Mouse (Mus musculus) midbrain, embryonic 16.5 days (tissue): ENCODE measurements around the gene Trip12. TPM values are rescaled to one million over a fixed set of nuclear protein-coding genes. Genes with fewer than 3 reads are reported as not detected.

Experiments
- ATAC-seq: fragments of 200-750 bp; cut with Nextera tagmentation; 2 replicates; pipeline ENCODE4 v1.8.0; 2017; ENCODE audit warnings: moderate TSS enrichment
- H3K27ac ChIP-seq: fragments of 300-500 bp; sonication (generic); 2 replicates; pipeline ENCODE4 v1.5.1; 2014; ENCODE audit warnings: mild to moderate bottlenecking, low read length, mixed read lengths
- H3K27me3 ChIP-seq: fragments of 300-500 bp; sonication (generic); 2 replicates; pipeline ENCODE4 v1.6.1; 2014; ENCODE audit warnings: low read depth, low read length, mixed read lengths; ENCODE audit not compliant: control insufficient read depth, insufficient read depth
- H3K36me3 ChIP-seq: fragments of 300-500 bp; sonication (generic); 2 replicates; pipeline ENCODE4 v1.6.1; 2014; ENCODE audit warnings: mild to moderate bottlenecking, low read length, moderate library complexity, mixed read lengths; ENCODE audit not compliant: control insufficient read depth, insufficient read depth
- H3K4me1 ChIP-seq: fragments of 300-500 bp; sonication (generic); 2 replicates; pipeline ENCODE4 v1.6.1; 2014; ENCODE audit warnings: mild to moderate bottlenecking, low read length, mixed read lengths; ENCODE audit not compliant: control insufficient read depth, insufficient read depth
- H3K4me2 ChIP-seq: fragments of 300-500 bp; sonication (generic); 2 replicates; pipeline ENCODE4 v1.6.1; 2014; ENCODE audit warnings: mild to moderate bottlenecking, low read length, mixed read lengths
- H3K4me3 ChIP-seq: fragments of 300-500 bp; sonication (generic); 2 replicates; pipeline ENCODE4 v1.5.1; 2014; ENCODE audit warnings: low read depth, mild to moderate bottlenecking, low read length, moderate library complexity, mixed read lengths
- H3K9ac ChIP-seq: fragments of 300-500 bp; sonication (generic); 2 replicates; pipeline ENCODE4 v1.6.1; 2014; ENCODE audit warnings: low read depth, low read length, mixed read lengths
- H3K9me3 ChIP-seq: fragments of 300-500 bp; sonication (generic); replicated peaks from 2 replicates; pipeline ENCODE4 v1.6.1; 2014; ENCODE audit warnings: mild to moderate bottlenecking, low read length, mixed read lengths; ENCODE audit not compliant: control insufficient read depth, poor library complexity, severe bottlenecking
- WGBS: fragments of 180-500 bp; shearing (Covaris S2); extraction: QIAGEN DNeasy Blood & Tissue Kit; methylation state at CpG from one replicate; pipeline ENCODE4 v1.1.7; 2014; 5-methylcytosine and 5-hydroxymethylcytosine counted together
- polyA plus RNA-seq: library from polyadenylated mRNA; unstranded; fragments of >200 nt; fragmentation: Nextera tagmentation; extraction: Ambion mirVana; gene quantifications from 2 replicates; pipeline ENCODE4 v1.2.1, GENCODE M21; 2015

Trip12 gene
- polyA plus RNA-seq = 44.4 and 53.3 TPM in 2 replicates

DNA sequence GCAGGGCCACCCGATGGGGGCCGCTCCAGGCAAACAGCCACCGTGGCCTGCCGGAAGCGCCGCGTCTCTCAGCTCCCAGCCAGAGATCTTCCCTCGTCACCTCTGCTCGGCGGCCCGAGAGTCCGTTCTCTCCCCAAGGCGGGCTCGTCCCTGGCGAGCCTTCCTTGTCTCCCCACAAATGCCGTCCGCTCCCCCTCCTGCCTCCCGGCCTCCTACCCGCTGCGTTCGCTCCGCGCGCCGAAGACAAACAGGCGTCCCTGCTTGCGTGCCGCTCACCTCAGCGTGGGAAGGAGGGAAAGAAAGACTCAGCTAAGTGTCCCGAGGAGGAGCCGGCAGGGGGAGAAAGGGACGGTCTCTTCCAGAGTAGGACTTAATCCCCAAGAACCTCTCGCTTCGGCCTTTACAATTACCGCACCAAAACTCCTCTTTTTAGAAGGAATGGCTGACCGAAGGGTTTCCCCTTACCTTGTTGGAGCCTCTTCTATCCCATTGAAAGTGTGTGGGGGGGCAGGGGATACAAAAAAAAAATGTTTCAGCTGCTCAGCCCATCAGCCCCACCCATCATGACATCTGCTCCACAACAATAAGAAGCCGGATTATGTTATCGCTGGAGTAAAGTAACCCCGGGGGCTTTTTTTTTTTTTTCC lies at the start of gene Trip12:
TSS of gene Trip12 (minus strand) at position 499 of the 647 bp plus-strand sequence.
- Histone ChIP-seq H3K4me3 (peak within 1 kb of the TSS; percentile 96), H3K4me1 (peaks cover 26% of the 10 kb centered on the region)

DNA sequence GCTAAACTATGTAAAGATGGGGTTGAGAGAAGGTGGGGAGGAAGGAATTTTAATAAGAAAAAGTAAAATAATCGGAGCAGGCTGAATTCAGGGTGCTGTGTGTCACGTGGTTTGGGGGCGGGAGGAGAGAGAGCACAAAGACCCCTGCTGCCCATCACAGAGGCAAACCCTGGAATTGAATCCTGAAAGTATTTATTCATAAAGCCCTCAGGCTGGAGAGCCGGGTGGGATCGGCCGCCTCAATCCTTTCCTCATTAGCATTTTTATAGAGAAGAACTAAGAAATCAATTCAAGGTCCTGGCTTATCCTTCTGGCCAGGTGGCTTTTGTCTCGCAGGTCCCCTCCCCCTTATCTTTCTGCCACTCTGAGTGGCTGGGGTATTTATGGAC lies 49.7 kb upstream of the Trip12 start:
- ATAC-seq = peak; percentile 85
- H3K27ac ChIP-seq = peak overlapping the region; percentile 71
- H3K27me3 ChIP-seq = no peaks in the 10 kb centered on the region
- H3K9ac ChIP-seq = no peak overlapping the region
- WGBS = 4% methylated on average over 7 of the region's 7 CpGs
- H3K4me2 ChIP-seq = peak overlapping the region; percentile 31
- peaks cover 12% of the 10 kb centered on the region for H3K4me1 ChIP-seq
- H3K9me3 ChIP-seq = no peaks in the 10 kb centered on the region
- H3K36me3 ChIP-seq = no peaks in the 10 kb centered on the region
- no peak overlapping the region for H3K4me3 ChIP-seq

More for the DNA sequence above, at the start of gene Trip12:
- ATAC-seq = no peak
- H3K27ac ChIP-seq = peak within 1 kb of the TSS; percentile 95
- peak within 1 kb of the TSS; percentile 96 for H3K9ac ChIP-seq
- no peaks in the 10 kb centered on the region for H3K9me3 ChIP-seq
- peaks cover 3% of the 10 kb centered on the region; the same call in 1 of the 2 replicates for H3K36me3 ChIP-seq
- H3K4me2 ChIP-seq = peak within 1 kb of the TSS; percentile 82
- H3K27me3 ChIP-seq = no peaks in the 10 kb centered on the region
- 0% methylated on average over 36 of the region's 39 CpGs for WGBS

DNA sequence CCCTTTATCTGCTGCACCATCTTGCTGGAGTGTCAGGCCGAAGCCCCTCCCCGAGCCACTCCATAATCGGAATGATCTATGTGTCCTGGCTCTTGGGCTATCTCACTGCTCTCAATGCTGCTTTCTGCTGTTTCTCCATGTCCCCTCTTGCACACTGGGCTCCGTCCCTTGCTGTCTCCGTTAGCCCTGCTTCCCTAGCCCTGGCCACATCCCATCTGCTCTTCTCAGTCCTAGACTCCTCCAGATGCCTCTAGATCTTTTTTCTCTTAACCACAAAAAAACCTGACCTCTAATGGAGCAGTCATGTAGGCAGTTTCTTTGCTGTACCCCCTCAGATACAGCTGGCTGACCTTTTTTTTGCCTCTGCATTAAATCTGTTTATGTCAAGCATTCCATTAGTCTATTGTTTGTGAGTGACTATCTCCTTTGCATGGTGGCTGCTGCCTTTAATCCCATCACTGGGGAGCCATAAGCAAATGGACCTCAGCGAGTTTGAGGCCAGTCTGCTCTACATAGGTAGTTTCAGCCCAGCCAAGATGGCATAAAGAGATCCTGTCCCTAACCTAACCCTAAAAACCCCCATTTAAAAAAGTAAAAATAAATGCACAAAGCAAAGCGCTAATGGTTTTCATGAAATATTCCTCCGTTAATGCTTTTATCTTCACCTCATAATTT lies 49.2 kb upstream of the Trip12 start:
- Histone ChIP-seq H3K36me3 (no peaks in the 10 kb centered on the region), H3K4me3 (no peak overlapping the region), H3K9me3 (no peaks in the 10 kb centered on the region), H3K27me3 (no peaks in the 10 kb centered on the region), H3K4me2 (peak overlapping the region; percentile 31), H3K27ac (peak overlapping the region; percentile 73), H3K4me1 (peaks cover 12% of the 10 kb centered on the region), H3K9ac (no peak overlapping the region)
- peak; percentile 52 for ATAC-seq
- 30% methylated on average over 8 of the region's 8 CpGs for WGBS

DNA sequence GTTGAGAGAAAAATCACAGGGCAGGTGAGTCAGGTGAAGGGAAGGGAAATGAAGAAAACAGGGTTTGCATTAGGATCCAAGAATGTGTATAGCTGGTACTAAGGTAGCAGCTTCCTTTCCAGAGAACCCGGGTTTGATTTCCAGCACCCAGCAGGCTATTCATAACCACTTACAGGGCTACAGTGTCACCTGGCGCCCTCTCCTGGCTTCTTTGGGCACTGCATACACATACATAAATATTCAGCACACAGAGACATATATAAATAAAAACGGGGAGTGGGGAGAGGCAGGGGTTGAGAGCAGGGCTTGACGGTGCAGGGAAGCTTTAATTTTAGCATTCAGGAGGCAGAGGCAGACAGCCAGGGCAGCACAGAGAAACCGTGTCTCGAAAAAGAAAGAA lies 45.6 kb upstream of the Trip12 start:
- no peak overlapping the region for H3K27ac ChIP-seq
- no peak for ATAC-seq
- H3K27me3 ChIP-seq = no peaks in the 10 kb centered on the region
- H3K9ac ChIP-seq = no peak overlapping the region
- 91% methylated on average over 6 of the region's 6 CpGs for WGBS
- H3K36me3 ChIP-seq = no peaks in the 10 kb centered on the region
- H3K4me2 ChIP-seq = no peak overlapping the region
- no peak overlapping the region for H3K4me3 ChIP-seq
- H3K9me3 ChIP-seq = no peaks in the 10 kb centered on the region
- H3K4me1 ChIP-seq = peaks cover 12% of the 10 kb centered on the region

DNA sequence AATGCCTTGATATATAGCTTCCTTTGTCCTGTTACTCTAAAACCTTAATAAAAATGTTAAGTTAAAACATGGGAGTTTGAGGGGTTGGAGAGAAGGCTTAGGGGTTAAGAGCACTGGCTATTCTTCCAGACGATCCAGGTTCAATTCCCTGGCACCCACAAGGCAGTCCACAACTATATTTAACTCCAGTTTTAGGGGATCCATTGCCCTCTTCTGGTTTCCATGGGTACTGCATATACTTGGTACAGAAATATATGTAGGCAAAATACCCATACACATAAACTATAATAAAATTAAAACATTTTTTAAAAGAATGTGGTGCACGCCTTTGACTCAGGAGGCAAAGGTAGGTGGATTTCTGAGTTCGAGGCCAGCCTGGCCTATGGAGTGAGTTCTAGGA lies 44.9 kb upstream of the Trip12 start:
- Histone ChIP-seq H3K4me3 (no peak overlapping the region), H3K27me3 (no peaks in the 10 kb centered on the region), H3K27ac (no peak overlapping the region), H3K9me3 (no peaks in the 10 kb centered on the region), H3K36me3 (no peaks in the 10 kb centered on the region), H3K4me2 (no peak overlapping the region), H3K9ac (no peak overlapping the region), H3K4me1 (peaks cover 9% of the 10 kb centered on the region)
- 87% methylated on average over 3 of the region's 3 CpGs for whole genome bisulfite sequencing
- no peak for ATAC-seq

DNA sequence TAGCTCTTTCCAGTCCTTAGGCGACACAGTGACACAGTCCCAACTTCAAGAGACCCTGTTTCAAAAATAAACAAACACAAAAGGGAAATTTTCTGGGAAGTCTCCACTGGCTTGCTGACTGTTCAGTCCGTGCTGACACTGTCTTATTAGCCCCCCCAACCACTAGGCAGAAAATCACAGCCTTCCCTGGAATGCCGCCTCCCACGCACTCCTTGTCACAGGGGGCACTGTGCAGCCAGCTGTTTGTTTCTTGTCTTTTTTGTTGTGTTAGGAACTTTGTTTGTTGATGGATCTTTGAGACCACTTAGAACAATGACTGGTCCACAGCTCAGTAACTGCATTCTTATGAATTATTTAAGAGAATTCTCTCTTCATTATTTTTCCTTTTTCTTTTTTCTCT lies 43.6 kb upstream of the Trip12 start:
- no peak overlapping the region for H3K4me2 ChIP-seq
- H3K9ac ChIP-seq = no peak overlapping the region
- no peaks in the 10 kb centered on the region for H3K27me3 ChIP-seq
- H3K36me3 ChIP-seq = no peaks in the 10 kb centered on the region
- no peak overlapping the region for H3K27ac ChIP-seq
- no peak overlapping the region for H3K4me3 ChIP-seq
- ATAC-seq = no peak
- WGBS = 74% methylated on average over 4 of the region's 4 CpGs
- H3K9me3 ChIP-seq = no peaks in the 10 kb centered on the region
- no peaks in the 10 kb centered on the region for H3K4me1 ChIP-seq

DNA sequence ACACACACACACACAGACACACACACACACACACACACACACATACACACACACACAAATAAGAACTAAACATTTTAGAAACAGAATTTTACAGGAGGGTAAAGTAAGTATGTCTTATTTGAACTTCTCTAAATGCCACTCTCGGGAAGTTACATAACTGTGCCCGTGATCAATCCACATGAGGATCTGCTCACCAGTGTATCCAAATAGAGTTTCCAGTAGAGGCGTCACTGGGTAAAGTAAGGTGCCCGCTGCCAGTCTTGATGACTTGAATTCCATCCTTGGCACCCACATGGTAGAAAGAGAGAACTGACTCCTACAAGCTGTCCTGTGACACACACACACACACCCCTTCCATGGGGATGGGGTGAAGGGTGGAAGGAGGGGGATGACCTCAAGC lies 42.6 kb upstream of the Trip12 start:
- Histone ChIP-seq H3K4me2 (no peak overlapping the region), H3K4me1 (no peaks in the 10 kb centered on the region), H3K27ac (no peak overlapping the region), H3K9me3 (no peaks in the 10 kb centered on the region), H3K9ac (no peak overlapping the region), H3K27me3 (no peaks in the 10 kb centered on the region), H3K4me3 (no peak overlapping the region), H3K36me3 (no peaks in the 10 kb centered on the region)
- 93% methylated on average over 4 of the region's 4 CpGs for WGBS
- no peak for ATAC-seq

DNA sequence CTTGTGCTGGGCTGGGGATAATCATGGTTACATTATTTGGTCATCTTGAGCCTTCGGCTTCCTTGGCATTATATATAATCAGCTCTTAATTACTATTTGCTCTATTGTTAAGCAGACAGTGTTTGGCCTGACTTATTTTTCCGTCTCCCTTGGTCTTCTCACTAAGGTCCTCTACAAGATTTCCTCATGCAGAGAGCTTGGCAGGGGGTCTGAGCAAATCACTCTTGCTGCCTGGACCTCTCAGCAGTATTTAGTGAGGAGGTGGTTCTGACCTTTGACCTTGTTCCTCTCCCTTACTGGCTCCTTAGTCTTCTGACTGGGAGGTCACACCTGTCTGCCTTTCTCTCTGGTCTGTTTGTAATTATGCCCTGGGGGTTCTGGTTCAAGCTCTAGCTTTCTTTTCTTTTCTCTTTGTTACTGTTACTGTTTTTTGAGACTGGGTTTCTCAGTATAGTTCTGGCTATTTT lies 41.8 kb upstream of the Trip12 start:
- WGBS = 27% methylated on average over 2 of the region's 2 CpGs
- H3K27ac ChIP-seq = no peak overlapping the region
- no peak overlapping the region for H3K4me2 ChIP-seq
- H3K9me3 ChIP-seq = no peaks in the 10 kb centered on the region
- no peak overlapping the region for H3K4me3 ChIP-seq
- no peak for ATAC-seq
- H3K36me3 ChIP-seq = no peaks in the 10 kb centered on the region
- H3K27me3 ChIP-seq = no peaks in the 10 kb centered on the region
- H3K4me1 ChIP-seq = no peaks in the 10 kb centered on the region
- no peak overlapping the region for H3K9ac ChIP-seq
